In the genomic region with DNA sequence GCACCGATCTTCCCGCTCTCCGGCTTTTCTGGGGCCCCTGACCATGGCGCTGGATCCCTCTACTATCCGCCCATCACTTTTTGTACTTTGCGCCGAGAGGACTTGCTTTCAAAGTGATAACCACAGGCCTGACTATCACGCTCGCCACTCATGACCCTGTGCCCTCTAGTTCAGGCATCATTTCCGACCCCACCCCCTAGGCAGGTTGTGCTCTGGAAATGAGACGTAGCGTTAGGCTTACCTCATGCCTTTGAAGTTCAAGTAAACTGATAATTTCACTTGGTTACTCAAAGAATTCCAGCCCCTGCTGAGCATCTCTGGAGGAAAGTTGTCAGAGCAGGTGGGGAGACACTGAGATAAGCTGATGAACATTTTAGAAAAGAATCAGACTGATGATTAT, we compare ENCODE assay signal across 8 mouse cellular contexts. TPM values are rescaled to one million over a fixed set of nuclear protein-coding genes. Genes with fewer than 3 reads are reported as not detected.
DNase-seq lines count a peak whose midpoint lies in the region; ATAC-seq and TF ChIP-seq lines count a peak whose summit lies in the region.

No protein-coding gene starts in this region.

- no peak for ATAC-seq in hindbrain, embryonic 13.5 days (ENCODE audit: low FRiP score)
- no peak for ATAC-seq in neural tube, embryonic 14.5 days (ENCODE audit: low read depth)

- no peak for DNase-seq in cerebellum, adult 2 months
- DNase-seq in cerebellum, postnatal 36 days, result no peak
- peak; percentile 21 for DNase-seq in brain, adult 2 months (ENCODE audit: low read depth, low spot score)
- DNase-seq in liver, adult 2 months (ENCODE audit: extremely low read depth, low read depth, low spot score), result peak; percentile 94
- no peak for DNase-seq in left cerebral cortex, adult 9 months (ENCODE audit: low spot score in 2 of 2)
- DNase-seq in MN1 (ENCODE audit: low spot score), result no peak

- TF ChIP-seq POLR2A in cerebellum, adult 2 months (IDR thresholded peaks at IDR 0.05; ENCODE audit: borderline replicate concordance, insufficient read depth, low read length), result no peak
- no peak for TF ChIP-seq POLR2A in liver, adult 2 months (IDR thresholded peaks at IDR 0.05; ENCODE audit: extremely low read depth, insufficient read depth, low read length)

- peak overlapping the region; percentile 83 for H3K4me2 ChIP-seq in hindbrain, embryonic 13.5 days
- peak overlapping the region; percentile 91 for H3K4me2 ChIP-seq in neural tube, embryonic 14.5 days (ENCODE audit: low read depth, low read length)

- no peaks in the 10 kb centered on the region for H3K9me3 ChIP-seq in hindbrain, embryonic 13.5 days
- no peaks in the 10 kb centered on the region for H3K9me3 ChIP-seq in neural tube, embryonic 14.5 days (ENCODE audit: control insufficient read depth, low read length)

- peaks cover 6% of the 10 kb centered on the region; the same call in 1 of the 2 replicates for H3K79me2 ChIP-seq in liver, adult 2 months (ENCODE audit: control insufficient read depth, insufficient read depth, low read length)

- no peaks in the 10 kb centered on the region for H3K27me3 ChIP-seq in cerebellum, adult 2 months (ENCODE audit: control insufficient read depth, insufficient read depth, low read length)
- H3K27me3 ChIP-seq in hindbrain, embryonic 13.5 days, result no peaks in the 10 kb centered on the region
- H3K27me3 ChIP-seq in liver, adult 2 months (ENCODE audit: control insufficient read depth, insufficient read depth, low read length), result no peaks in the 10 kb centered on the region
- no peaks in the 10 kb centered on the region for H3K27me3 ChIP-seq in neural tube, embryonic 14.5 days (ENCODE audit: control insufficient read depth, insufficient read depth, low read length)

- 4% methylated on average over 12 of the region's 12 CpGs for WGBS in cerebellum, adult 2 months
- 5% methylated on average over 12 of the region's 12 CpGs for WGBS in hindbrain, embryonic 13.5 days
- WGBS in liver, adult 2 months, result 2% methylated on average over 12 of the region's 12 CpGs
- 5% methylated on average over 12 of the region's 12 CpGs for WGBS in neural tube, embryonic 14.5 days

- H3K9ac ChIP-seq in hindbrain, embryonic 13.5 days, result peak overlapping the region; percentile 88
- H3K9ac ChIP-seq in liver, adult 2 months (ENCODE audit: low read depth, low read length), result peak overlapping the region; percentile 92
- H3K9ac ChIP-seq in neural tube, embryonic 14.5 days (replicated peaks; ENCODE audit: low read depth, low read length), result peak overlapping the region; percentile 71

- peak overlapping the region; percentile 70 for H3K4me3 ChIP-seq in cerebellum, adult 2 months (replicated peaks; ENCODE audit: insufficient read depth, low read depth, low read length)
- H3K4me3 ChIP-seq in hindbrain, embryonic 13.5 days, result peak overlapping the region; percentile 79
- H3K4me3 ChIP-seq in liver, adult 2 months (ENCODE audit: insufficient read depth, low read depth, low read length), result peak overlapping the region; percentile 64
- H3K4me3 ChIP-seq in neural tube, embryonic 14.5 days (ENCODE audit: low read depth, low read length), result peak overlapping the region; percentile 75

- no peak for TF ChIP-seq CTCF in cerebellum, adult 2 months (IDR thresholded peaks at IDR 0.05; ENCODE audit: borderline replicate concordance, insufficient read depth, low read depth, low read length)
- no peak for TF ChIP-seq CTCF in liver, adult 2 months (IDR thresholded peaks at IDR 0.05; ENCODE audit: low read depth, low read length)

- peaks cover 4% of the 10 kb centered on the region; the same call in 1 of the 2 replicates for H3K4me1 ChIP-seq in cerebellum, adult 2 months (ENCODE audit: control insufficient read depth, insufficient read depth, low read length)
- H3K4me1 ChIP-seq in hindbrain, embryonic 13.5 days (replicated peaks), result peaks cover 27% of the 10 kb centered on the region
- peaks cover 12% of the 10 kb centered on the region for H3K4me1 ChIP-seq in liver, adult 2 months (ENCODE audit: control insufficient read depth, insufficient read depth, low read length)
- H3K4me1 ChIP-seq in neural tube, embryonic 14.5 days (ENCODE audit: control insufficient read depth, insufficient read depth, low read length), result peaks cover 8% of the 10 kb centered on the region; the same call in 1 of the 2 replicates

- H3K27ac ChIP-seq in cerebellum, adult 2 months (ENCODE audit: insufficient read depth, low read length), result no peak overlapping the region
- peak overlapping the region; percentile 52; the same call in 1 of the 2 replicates for H3K27ac ChIP-seq in hindbrain, embryonic 13.5 days
- peak overlapping the region; percentile 95 for H3K27ac ChIP-seq in liver, adult 2 months (replicated peaks; ENCODE audit: insufficient read depth, low read depth, low read length)
- no peak overlapping the region for H3K27ac ChIP-seq in neural tube, embryonic 14.5 days (ENCODE audit: low read depth, low read length)

- H3K36me3 ChIP-seq in hindbrain, embryonic 13.5 days, result peaks cover 13% of the 10 kb centered on the region
- peaks cover 7% of the 10 kb centered on the region; the same call in 1 of the 2 replicates for H3K36me3 ChIP-seq in liver, adult 2 months (ENCODE audit: control insufficient read depth, insufficient read depth, low read length)
- no peaks in the 10 kb centered on the region for H3K36me3 ChIP-seq in neural tube, embryonic 14.5 days (ENCODE audit: control insufficient read depth, insufficient read depth, low read length)

RNA-seq across cellular contexts. Expression of a gene that starts 0.6 kb away (rescaled TPM):
- 4.1 and 4.5 TPM in 2 replicates for polyA plus RNA-seq in cerebellum, adult 2 months (2012; rRNA removed)
- polyA plus RNA-seq in hindbrain, embryonic 13.5 days (2015; fragmentation: Nextera tagmentation; extraction: Ambion mirVana), result 2.0 and 2.3 TPM in 2 replicates
- 38.3 and 38.6 TPM in 2 replicates for total RNA-seq in liver, adult 2 months (2014; rRNA removed)
- polyA plus RNA-seq in liver, adult 2 months (2012; rRNA removed), result 43.5 and 44.5 TPM in 2 replicates
- polyA plus RNA-seq in neural tube, embryonic 14.5 days (2014; fragmentation: Nextera tagmentation; extraction: Ambion mirVana), result 1.6 and 2.3 TPM in 2 replicates

RNA-seq across cellular contexts. Expression of a gene that starts 1.0 kb away (rescaled TPM):
- polyA plus RNA-seq in cerebellum, adult 2 months (2012; rRNA removed), result 26.6 and 26.9 TPM in 2 replicates
- polyA plus RNA-seq in hindbrain, embryonic 13.5 days (2015; fragmentation: Nextera tagmentation; extraction: Ambion mirVana), result 21.5 and 22.8 TPM in 2 replicates
- 11.5 and 15.6 TPM in 2 replicates for total RNA-seq in liver, adult 2 months (2014; rRNA removed)
- polyA plus RNA-seq in liver, adult 2 months (2012; rRNA removed), result 13.1 and 16.6 TPM in 2 replicates
- 17.2 and 20.6 TPM in 2 replicates for polyA plus RNA-seq in neural tube, embryonic 14.5 days (2014; fragmentation: Nextera tagmentation; extraction: Ambion mirVana)

RNA-seq across cellular contexts. Expression of a gene that starts 23.0 kb away (rescaled TPM):
- polyA plus RNA-seq in cerebellum, adult 2 months (2012; rRNA removed), result 15.9 and 16.5 TPM in 2 replicates
- polyA plus RNA-seq in hindbrain, embryonic 13.5 days (2015; fragmentation: Nextera tagmentation; extraction: Ambion mirVana), result 180 and 185 TPM in 2 replicates
- total RNA-seq in liver, adult 2 months (2014; rRNA removed), result 11.5 and 13.2 TPM in 2 replicates
- 16.6 and 19.4 TPM in 2 replicates for polyA plus RNA-seq in liver, adult 2 months (2012; rRNA removed)
- 103 and 149 TPM in 2 replicates for polyA plus RNA-seq in neural tube, embryonic 14.5 days (2014; fragmentation: Nextera tagmentation; extraction: Ambion mirVana)

RNA-seq across cellular contexts. Expression of a gene that starts 23.0 kb away (rescaled TPM):
- 78.7 and 80.6 TPM in 2 replicates for polyA plus RNA-seq in cerebellum, adult 2 months (2012; rRNA removed)
- polyA plus RNA-seq in hindbrain, embryonic 13.5 days (2015; fragmentation: Nextera tagmentation; extraction: Ambion mirVana), result 120 and 136 TPM in 2 replicates
- total RNA-seq in liver, adult 2 months (2014; rRNA removed), result 80.9 and 90.9 TPM in 2 replicates
- 63.8 and 74.6 TPM in 2 replicates for polyA plus RNA-seq in liver, adult 2 months (2012; rRNA removed)
- 147 and 158 TPM in 2 replicates for polyA plus RNA-seq in neural tube, embryonic 14.5 days (2014; fragmentation: Nextera tagmentation; extraction: Ambion mirVana)

RNA-seq across cellular contexts. Expression of a gene that starts 34.2 kb away (rescaled TPM):
- 0.16 and 0.33 TPM in 2 replicates for polyA plus RNA-seq in cerebellum, adult 2 months (2012; rRNA removed)
- polyA plus RNA-seq in hindbrain, embryonic 13.5 days (2015; fragmentation: Nextera tagmentation; extraction: Ambion mirVana), result 0.41 and 0.86 TPM in 2 replicates
- 0.18 and 0.20 TPM in 2 replicates for total RNA-seq in liver, adult 2 months (2014; rRNA removed)
- polyA plus RNA-seq in liver, adult 2 months (2012; rRNA removed), result 0.06 and 0.28 TPM in 2 replicates
- polyA plus RNA-seq in neural tube, embryonic 14.5 days (2014; fragmentation: Nextera tagmentation; extraction: Ambion mirVana), result 5.1 TPM in 1 of 2 replicates, not detected in the other

Comparison
In these comparisons a context has a peak if more than half of its experiments do, and no peak if none do; other contexts are left out.
1. DNase-seq: peak in brain, adult 2 months (single experiment) and liver, adult 2 months (single experiment); none in cerebellum, adult 2 months (0 of 2), cerebellum, postnatal 36 days (0 of 2), left cerebral cortex, adult 9 months (0 of 2) and MN1 (single experiment).
2. H3K27ac ChIP-seq: peak in hindbrain, embryonic 13.5 days (single experiment) and liver, adult 2 months (single experiment); none in cerebellum, adult 2 months (single experiment) and neural tube, embryonic 14.5 days (single experiment).
3. Peak in every context shown above with its lines, with median percentiles within 50 percentile points of each other: H3K4me3 ChIP-seq and H3K9ac ChIP-seq.